Mouse (Mus musculus) ES-E14 (cell line): Measurements from ENCODE around the gene Vmn1r37. TPM values are rescaled to one million over a fixed set of nuclear protein-coding genes. Genes with fewer than 3 reads are reported as not detected.

Experiments used
- total RNA-seq: library from RNA; depleted of rRNA; stranded (reverse); fragments of 300-350 nt; gene quantifications from 2 replicates; pipeline ENCODE4 v1.2.3, GENCODE M21; 2012; rRNA removed

The Vmn1r37 gene
- total RNA-seq, 1 experiment, result not detected

Other genes starting within 250 kb of the Vmn1r37 start
- gene Mad2l1, start 194.0 kb upstream of the Vmn1r37 start, total RNA-seq, result 67.0 and 78.2 TPM in 2 replicates
- 0.11 TPM in 1 of 2 replicates, not detected in the other for gene Vmn1r32, start 169.3 kb upstream of the Vmn1r37 start, total RNA-seq
- gene Vmn1r33, start 111.1 kb upstream of the Vmn1r37 start, total RNA-seq, result 0.09 and 0.11 TPM in 2 replicates
- 0.37 and 0.62 TPM in 2 replicates for gene Vmn1r34, start 85.5 kb upstream of the Vmn1r37 start, total RNA-seq
- not detected in 2 replicates for gene Vmn1r35, start 43.5 kb upstream of the Vmn1r37 start, total RNA-seq
- not detected in 2 replicates for gene Vmn1r36, start 10.2 kb upstream of the Vmn1r37 start, total RNA-seq
- not detected in 2 replicates for gene Vmn1r38, start 53.2 kb downstream of the Vmn1r37 start, total RNA-seq
- gene Vmn1r39, start 81.2 kb downstream of the Vmn1r37 start, total RNA-seq, result not detected in 2 replicates
- 5.8 and 14.3 TPM in 2 replicates for gene Gng12, start 167.0 kb downstream of the Vmn1r37 start, total RNA-seq